Mouse (Mus musculus): ENCODE measurements around the gene Cyp4f15. TPM values are rescaled to one million over a fixed set of nuclear protein-coding genes. Genes with fewer than 3 reads are reported as not detected.
"Not testable (repeated sequence)": the region's sequence is repeated elsewhere in the genome, so short reads cannot be mapped to it uniquely, and the experiment has no call there.

Gene Cyp4f15
- polyA plus RNA-seq, 1 experiment from 2014 or later = not detected

DNA sequence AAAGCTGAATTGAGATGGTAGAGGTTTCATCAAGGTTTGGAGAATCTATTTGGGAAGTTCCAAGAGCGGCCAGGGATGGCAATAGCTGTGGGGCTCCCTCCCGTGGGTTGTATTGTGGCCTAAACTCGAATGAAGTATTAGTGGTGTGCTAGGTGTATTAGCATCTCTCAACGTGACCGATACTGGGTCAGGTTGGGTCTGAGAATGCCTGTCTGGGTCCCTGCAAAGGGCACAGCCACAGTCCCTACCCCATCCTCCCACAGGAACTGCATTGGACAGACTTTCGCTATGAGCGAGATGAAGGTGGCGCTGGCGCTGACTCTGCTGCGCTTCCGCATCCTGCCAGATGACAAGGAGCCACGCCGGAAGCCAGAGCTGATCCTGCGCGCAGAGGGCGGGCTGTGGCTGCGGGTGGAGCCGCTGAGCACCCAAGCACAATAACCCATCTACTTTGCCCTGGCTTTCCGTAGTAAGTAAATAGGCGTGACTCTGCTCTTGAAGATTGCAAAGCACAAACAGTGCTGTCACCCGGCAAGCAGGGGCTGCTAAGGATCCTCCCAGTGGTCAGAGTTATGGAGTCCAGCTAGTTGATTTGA, 9.3 kb upstream of the Cyp4f15 start:
- Histone ChIP-seq H3K9ac (replicated peaks; ENCODE audit: low read depth, low read length) (no peak overlapping the region), H3K36me3 (ENCODE audit: control insufficient read depth, insufficient read depth, low read length) (no peaks in the 10 kb centered on the region), H3K27ac (ENCODE audit: low read length) (no peak overlapping the region), H3K9me3 (ENCODE audit: control insufficient read depth, low read depth, low read length) (no peaks in the 10 kb centered on the region), H3K4me1 (ENCODE audit: control insufficient read depth, insufficient read depth, low read length) (no peaks in the 10 kb centered on the region), H3K4me2 (replicated peaks; ENCODE audit: low read depth, low read length) (peak overlapping the region; percentile 4; the same call in 1 of the 2 replicates), H3K27me3 (ENCODE audit: control insufficient read depth, insufficient read depth, low read length) (no peaks in the 10 kb centered on the region), H3K4me3 (ENCODE audit: low read depth, low read length) (no peak overlapping the region)
- no peak for ATAC-seq (ENCODE audit: insufficient number of reproducible peaks, insufficient read depth, low FRiP score, low read depth)
- WGBS = 33% methylated on average over 21 of the region's 21 CpGs

DNA sequence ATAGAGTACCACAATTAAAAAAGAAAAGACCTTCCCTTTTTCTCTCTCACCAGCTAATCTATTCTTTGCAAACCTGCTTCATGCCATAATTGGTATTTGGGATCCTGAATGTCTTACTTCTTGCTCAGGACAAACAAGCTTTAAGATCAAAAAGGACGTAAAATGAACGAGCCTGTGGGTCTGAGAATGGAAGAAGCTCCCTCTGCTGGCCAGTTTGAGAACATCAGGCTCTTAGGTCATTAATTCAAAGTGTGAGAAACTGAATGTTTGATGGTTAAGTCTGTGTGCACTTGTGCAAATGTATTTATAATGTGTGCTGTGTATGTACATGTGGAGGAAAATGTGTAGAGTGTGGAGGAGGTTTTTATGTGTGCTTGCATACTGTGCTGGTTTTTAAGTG, 5.0 kb upstream of the Cyp4f15 start:
- Histone ChIP-seq H3K4me1 (ENCODE audit: control insufficient read depth, insufficient read depth, low read length) (no peaks in the 10 kb centered on the region), H3K27me3 (ENCODE audit: control insufficient read depth, insufficient read depth, low read length) (no peaks in the 10 kb centered on the region), H3K9me3 (ENCODE audit: control insufficient read depth, low read depth, low read length) (no peaks in the 10 kb centered on the region), H3K4me2 (replicated peaks; ENCODE audit: low read depth, low read length) (no peak overlapping the region), H3K4me3 (ENCODE audit: low read depth, low read length) (no peak overlapping the region), H3K27ac (ENCODE audit: low read length) (no peak overlapping the region), H3K9ac (replicated peaks; ENCODE audit: low read depth, low read length) (no peak overlapping the region), H3K36me3 (ENCODE audit: control insufficient read depth, insufficient read depth, low read length) (no peaks in the 10 kb centered on the region)
- no peak for ATAC-seq (ENCODE audit: insufficient number of reproducible peaks, insufficient read depth, low FRiP score, low read depth)
- WGBS = 21% methylated on average over 2 of the region's 2 CpGs

DNA sequence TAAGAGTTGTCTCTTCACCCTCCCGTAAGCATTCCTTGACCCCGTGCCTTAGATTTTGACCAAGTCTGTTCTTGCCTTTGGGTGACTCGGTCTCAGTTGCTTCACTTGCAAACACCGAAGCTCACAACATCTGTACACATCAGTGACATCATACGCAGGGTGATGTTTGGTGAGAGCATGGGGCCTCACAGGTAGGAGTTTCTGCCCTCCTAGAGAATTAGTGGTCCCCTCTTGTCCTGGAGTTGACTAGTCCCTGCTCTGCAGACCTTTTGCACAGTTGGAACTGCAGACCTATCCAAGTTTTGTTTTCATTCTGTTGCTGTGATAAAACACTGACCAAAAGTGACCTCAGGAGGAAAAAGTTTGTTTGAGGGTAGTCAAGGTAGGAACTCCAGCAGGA, 1.3 kb downstream of the Cyp4f15 start:
- H3K9me3 ChIP-seq (ENCODE audit: control insufficient read depth, low read depth, low read length) = no peaks in the 10 kb centered on the region
- ATAC-seq (ENCODE audit: insufficient number of reproducible peaks, insufficient read depth, low FRiP score, low read depth) = no peak
- H3K36me3 ChIP-seq (ENCODE audit: control insufficient read depth, insufficient read depth, low read length) = no peaks in the 10 kb centered on the region
- no peak overlapping the region for H3K27ac ChIP-seq (ENCODE audit: low read length)
- no peak overlapping the region for H3K4me3 ChIP-seq (ENCODE audit: low read depth, low read length)
- H3K9ac ChIP-seq (replicated peaks; ENCODE audit: low read depth, low read length) = no peak overlapping the region
- H3K27me3 ChIP-seq (ENCODE audit: control insufficient read depth, insufficient read depth, low read length) = no peaks in the 10 kb centered on the region
- no peaks in the 10 kb centered on the region for H3K4me1 ChIP-seq (ENCODE audit: control insufficient read depth, insufficient read depth, low read length)
- 88% methylated on average over 5 of the region's 5 CpGs for WGBS
- no peak overlapping the region for H3K4me2 ChIP-seq (replicated peaks; ENCODE audit: low read depth, low read length)

DNA sequence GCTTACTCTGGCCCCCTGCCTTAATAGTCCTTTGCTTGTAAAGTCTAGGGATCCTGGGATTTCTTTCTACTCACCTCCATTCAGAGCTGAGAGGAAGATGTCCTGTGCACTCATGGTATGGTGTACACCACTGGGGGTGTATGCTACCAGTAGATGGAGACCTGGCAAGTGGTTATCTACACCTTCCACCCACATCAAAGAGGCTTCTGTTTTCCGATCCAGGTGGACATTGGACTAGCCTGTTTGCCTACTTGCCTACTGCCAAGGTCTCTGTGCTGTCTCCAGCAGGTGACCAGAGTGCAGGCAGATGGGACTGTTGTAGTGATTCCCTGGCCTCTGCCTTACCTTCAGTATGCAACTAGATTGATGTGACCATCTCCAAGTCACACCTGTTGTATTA, 5.5 kb downstream of the Cyp4f15 start:
- H3K9me3 ChIP-seq (ENCODE audit: control insufficient read depth, low read depth, low read length) = no peaks in the 10 kb centered on the region
- H3K27ac ChIP-seq (ENCODE audit: low read length) = no peak overlapping the region
- no peak overlapping the region for H3K9ac ChIP-seq (replicated peaks; ENCODE audit: low read depth, low read length)
- no peak for ATAC-seq (ENCODE audit: insufficient number of reproducible peaks, insufficient read depth, low FRiP score, low read depth)
- H3K4me3 ChIP-seq (ENCODE audit: low read depth, low read length) = no peak overlapping the region
- WGBS = 95% methylated on average over 1 of the region's 1 CpGs
- no peaks in the 10 kb centered on the region for H3K36me3 ChIP-seq (ENCODE audit: control insufficient read depth, insufficient read depth, low read length)
- H3K4me1 ChIP-seq (ENCODE audit: control insufficient read depth, insufficient read depth, low read length) = no peaks in the 10 kb centered on the region
- H3K27me3 ChIP-seq (ENCODE audit: control insufficient read depth, insufficient read depth, low read length) = no peaks in the 10 kb centered on the region
- H3K4me2 ChIP-seq (replicated peaks; ENCODE audit: low read depth, low read length) = no peak overlapping the region

DNA sequence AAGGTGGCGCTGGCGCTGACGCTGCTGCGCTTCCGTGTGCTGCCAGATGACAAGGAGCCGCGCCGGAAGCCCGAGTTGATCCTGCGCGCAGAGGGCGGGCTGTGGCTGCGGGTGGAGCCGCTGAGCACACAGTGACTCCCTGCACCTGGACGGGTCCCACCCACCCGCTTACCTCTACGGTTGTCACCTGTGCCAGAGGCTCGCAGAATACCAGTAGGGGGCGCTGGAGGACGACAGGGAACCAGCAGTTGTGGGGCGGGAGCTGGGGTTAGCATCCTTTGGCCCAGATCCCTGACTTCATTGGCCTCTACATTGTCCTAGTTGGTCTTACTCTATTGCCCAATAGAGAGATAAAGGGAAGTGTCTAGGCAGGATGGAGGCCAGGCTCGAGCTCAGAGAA, 17.4 kb downstream of the Cyp4f15 start:
- Histone ChIP-seq H3K4me3 (ENCODE audit: low read depth, low read length) (no peak overlapping the region), H3K27ac (ENCODE audit: low read length) (no peak overlapping the region), H3K9ac (replicated peaks; ENCODE audit: low read depth, low read length) (no peak overlapping the region), H3K4me1 (ENCODE audit: control insufficient read depth, insufficient read depth, low read length) (no peaks in the 10 kb centered on the region), H3K4me2 (replicated peaks; ENCODE audit: low read depth, low read length) (0 out of 2 replicates have a peak overlapping the region, but pooled peaks have one; percentile 15), H3K36me3 (ENCODE audit: control insufficient read depth, insufficient read depth, low read length) (no peaks in the 10 kb centered on the region), H3K9me3 (ENCODE audit: control insufficient read depth, low read depth, low read length) (peaks cover 5% of the 10 kb centered on the region), H3K27me3 (ENCODE audit: control insufficient read depth, insufficient read depth, low read length) (no peaks in the 10 kb centered on the region)
- no peak for ATAC-seq (ENCODE audit: insufficient number of reproducible peaks, insufficient read depth, low FRiP score, low read depth)
- WGBS = 39% methylated on average over 22 of the region's 22 CpGs

DNA sequence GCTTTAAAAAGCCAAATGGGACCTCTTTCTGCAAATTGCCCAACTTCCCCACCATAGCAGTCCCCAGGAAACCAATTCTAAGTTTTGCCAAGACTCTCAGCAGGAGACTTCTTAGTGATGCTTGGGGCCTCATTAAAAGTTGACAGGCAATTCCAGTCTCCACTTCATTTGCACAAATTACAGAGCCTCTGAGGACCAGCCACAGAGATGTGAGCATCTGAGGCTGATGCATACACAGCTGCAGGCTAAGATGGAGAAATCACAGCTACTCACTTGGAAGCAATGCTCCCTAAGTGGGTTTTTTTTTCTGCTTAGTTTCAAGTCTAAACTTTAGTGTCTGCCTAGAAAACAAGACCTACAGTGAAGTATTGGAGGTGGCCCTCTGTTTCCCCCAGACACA, 25.1 kb downstream of the Cyp4f15 start:
- H3K9me3 ChIP-seq (ENCODE audit: control insufficient read depth, low read depth, low read length); H3K36me3 ChIP-seq (ENCODE audit: control insufficient read depth, insufficient read depth, low read length); H3K4me1 ChIP-seq (ENCODE audit: control insufficient read depth, insufficient read depth, low read length); H3K9ac ChIP-seq (replicated peaks; ENCODE audit: low read depth, low read length); H3K27me3 ChIP-seq (ENCODE audit: control insufficient read depth, insufficient read depth, low read length); H3K4me3 ChIP-seq (ENCODE audit: low read depth, low read length); ATAC-seq (ENCODE audit: insufficient number of reproducible peaks, insufficient read depth, low FRiP score, low read depth); H3K4me2 ChIP-seq (replicated peaks; ENCODE audit: low read depth, low read length); H3K27ac ChIP-seq (ENCODE audit: low read length): not testable (repeated sequence)

DNA sequence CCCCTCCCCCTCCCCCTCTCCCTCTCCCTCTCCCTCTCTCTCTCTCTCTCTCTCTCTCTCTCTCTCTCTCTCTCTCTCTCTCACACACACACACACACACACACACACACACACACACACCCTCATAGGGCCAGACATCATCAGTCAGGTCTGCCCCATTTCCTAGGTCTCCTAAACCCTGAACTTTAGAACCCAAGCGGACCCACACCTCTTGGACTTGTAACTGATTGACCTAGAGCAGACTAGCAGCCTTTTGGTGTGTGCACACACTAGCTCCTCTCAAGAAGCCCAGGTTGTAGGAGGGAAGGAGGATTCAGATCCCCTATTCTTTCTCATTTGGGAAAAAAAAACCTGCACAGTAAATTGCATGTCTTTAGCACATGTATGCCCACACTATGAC, 36.7 kb downstream of the Cyp4f15 start:
- not testable (repeated sequence) for H3K4me1 ChIP-seq (ENCODE audit: control insufficient read depth, insufficient read depth, low read length); H3K27ac ChIP-seq (ENCODE audit: low read length); H3K4me3 ChIP-seq (ENCODE audit: low read depth, low read length); H3K4me2 ChIP-seq (replicated peaks; ENCODE audit: low read depth, low read length); H3K9me3 ChIP-seq (ENCODE audit: control insufficient read depth, low read depth, low read length); H3K9ac ChIP-seq (replicated peaks; ENCODE audit: low read depth, low read length); ATAC-seq (ENCODE audit: insufficient number of reproducible peaks, insufficient read depth, low FRiP score, low read depth); H3K27me3 ChIP-seq (ENCODE audit: control insufficient read depth, insufficient read depth, low read length); H3K36me3 ChIP-seq (ENCODE audit: control insufficient read depth, insufficient read depth, low read length)
- WGBS = 83% methylated on average over 1 of the region's 1 CpGs

DNA sequence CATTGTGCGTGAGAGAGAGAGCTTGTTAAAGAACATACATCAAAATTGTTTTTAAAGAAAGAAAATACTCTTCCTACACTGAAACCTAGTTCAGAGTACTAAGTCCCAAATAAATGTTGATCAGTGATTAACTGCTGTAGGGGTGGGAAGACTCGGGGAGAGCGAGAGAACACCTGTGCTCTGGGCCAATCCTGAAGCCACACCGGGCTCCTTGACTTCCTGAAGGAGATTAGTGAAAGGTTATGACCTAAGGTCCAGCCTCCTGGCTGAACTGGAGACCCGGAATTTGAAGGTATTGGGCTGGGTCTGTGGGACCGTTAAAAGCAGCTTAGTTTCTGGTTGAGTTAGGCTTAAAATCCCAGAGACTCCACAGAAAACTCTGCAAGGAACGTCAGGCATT, 37.3 kb downstream of the Cyp4f15 start:
- Histone ChIP-seq H3K27me3 (ENCODE audit: control insufficient read depth, insufficient read depth, low read length) (no peaks in the 10 kb centered on the region), H3K9me3 (ENCODE audit: control insufficient read depth, low read depth, low read length) (no peaks in the 10 kb centered on the region), H3K36me3 (ENCODE audit: control insufficient read depth, insufficient read depth, low read length) (no peaks in the 10 kb centered on the region), H3K27ac (ENCODE audit: low read length) (no peak overlapping the region), H3K4me1 (ENCODE audit: control insufficient read depth, insufficient read depth, low read length) (no peaks in the 10 kb centered on the region), H3K4me3 (ENCODE audit: low read depth, low read length) (no peak overlapping the region), H3K4me2 (replicated peaks; ENCODE audit: low read depth, low read length) (no peak overlapping the region), H3K9ac (replicated peaks; ENCODE audit: low read depth, low read length) (no peak overlapping the region)
- no peak for ATAC-seq (ENCODE audit: insufficient number of reproducible peaks, insufficient read depth, low FRiP score, low read depth)
- 76% methylated on average over 7 of the region's 7 CpGs for WGBS

DNA sequence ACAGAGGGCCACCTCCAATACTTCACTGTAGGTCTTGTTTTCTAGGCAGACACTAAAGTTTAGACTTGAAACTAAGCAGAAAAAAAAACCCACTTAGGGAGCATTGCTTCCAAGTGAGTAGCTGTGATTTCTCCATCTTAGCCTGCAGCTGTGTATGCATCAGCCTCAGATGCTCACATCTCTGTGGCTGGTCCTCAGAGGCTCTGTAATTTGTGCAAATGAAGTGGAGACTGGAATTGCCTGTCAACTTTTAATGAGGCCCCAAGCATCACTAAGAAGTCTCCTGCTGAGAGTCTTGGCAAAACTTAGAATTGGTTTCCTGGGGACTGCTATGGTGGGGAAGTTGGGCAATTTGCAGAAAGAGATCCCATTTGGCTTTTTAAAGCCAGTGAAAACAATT, 40.9 kb downstream of the Cyp4f15 start:
- H3K4me3 ChIP-seq (ENCODE audit: low read depth, low read length); H3K4me2 ChIP-seq (replicated peaks; ENCODE audit: low read depth, low read length); H3K27ac ChIP-seq (ENCODE audit: low read length); H3K36me3 ChIP-seq (ENCODE audit: control insufficient read depth, insufficient read depth, low read length); H3K4me1 ChIP-seq (ENCODE audit: control insufficient read depth, insufficient read depth, low read length); H3K9ac ChIP-seq (replicated peaks; ENCODE audit: low read depth, low read length); ATAC-seq (ENCODE audit: insufficient number of reproducible peaks, insufficient read depth, low FRiP score, low read depth); H3K9me3 ChIP-seq (ENCODE audit: control insufficient read depth, low read depth, low read length); H3K27me3 ChIP-seq (ENCODE audit: control insufficient read depth, insufficient read depth, low read length): not testable (repeated sequence)
